Mouse (Mus musculus): ENCODE data around the gene Dbn1. TPM values are rescaled to one million over a fixed set of nuclear protein-coding genes. Genes with fewer than 3 reads are reported as not detected.
"Not testable (repeated sequence)": the region's sequence is repeated elsewhere in the genome, so short reads cannot be mapped to it uniquely, and the experiment has no call there.

Dbn1 gene
- total RNA-seq, 1 experiment from 2014 or later: 0.60 TPM

DNA sequence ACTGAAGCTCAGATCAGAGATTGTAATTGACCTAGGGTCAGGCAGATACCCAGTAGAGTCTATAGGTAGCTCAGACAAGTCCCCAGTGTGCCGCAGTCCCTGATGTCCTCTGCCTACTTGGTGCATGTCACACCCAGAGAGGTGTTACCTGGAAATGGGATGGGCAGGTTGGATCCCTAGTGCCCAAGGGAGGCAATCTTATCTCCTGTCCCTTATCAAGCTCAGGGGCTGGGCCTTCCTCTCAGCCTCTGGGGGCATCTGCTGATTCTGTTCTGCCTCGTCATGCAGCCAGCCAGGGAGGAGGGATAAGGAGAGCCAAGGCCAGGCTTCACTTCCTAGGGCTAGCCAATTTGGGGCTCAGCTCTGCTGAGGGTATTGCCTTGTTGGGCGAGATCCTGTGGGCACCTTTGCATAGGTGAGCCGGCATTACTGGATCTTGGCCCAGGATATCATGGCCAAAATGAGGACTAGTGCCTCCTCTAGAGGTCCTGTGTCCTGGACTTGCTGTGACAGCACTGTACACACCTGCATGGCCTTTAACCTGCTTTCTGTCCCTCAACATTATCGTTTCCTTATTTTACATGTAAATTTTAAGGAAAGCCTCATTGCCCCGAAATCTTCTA, 41.3 kb downstream of the Dbn1 start:
- ATAC-seq (replicated peaks in 1 of 2; ENCODE audit: insufficient read depth in 1 of 2, low FRiP score in 2 of 2, low TSS enrichment in 1 of 2, low read depth in 1 of 2, poor library complexity in 2 of 2, severe bottlenecking in 2 of 2): no peak

DNA sequence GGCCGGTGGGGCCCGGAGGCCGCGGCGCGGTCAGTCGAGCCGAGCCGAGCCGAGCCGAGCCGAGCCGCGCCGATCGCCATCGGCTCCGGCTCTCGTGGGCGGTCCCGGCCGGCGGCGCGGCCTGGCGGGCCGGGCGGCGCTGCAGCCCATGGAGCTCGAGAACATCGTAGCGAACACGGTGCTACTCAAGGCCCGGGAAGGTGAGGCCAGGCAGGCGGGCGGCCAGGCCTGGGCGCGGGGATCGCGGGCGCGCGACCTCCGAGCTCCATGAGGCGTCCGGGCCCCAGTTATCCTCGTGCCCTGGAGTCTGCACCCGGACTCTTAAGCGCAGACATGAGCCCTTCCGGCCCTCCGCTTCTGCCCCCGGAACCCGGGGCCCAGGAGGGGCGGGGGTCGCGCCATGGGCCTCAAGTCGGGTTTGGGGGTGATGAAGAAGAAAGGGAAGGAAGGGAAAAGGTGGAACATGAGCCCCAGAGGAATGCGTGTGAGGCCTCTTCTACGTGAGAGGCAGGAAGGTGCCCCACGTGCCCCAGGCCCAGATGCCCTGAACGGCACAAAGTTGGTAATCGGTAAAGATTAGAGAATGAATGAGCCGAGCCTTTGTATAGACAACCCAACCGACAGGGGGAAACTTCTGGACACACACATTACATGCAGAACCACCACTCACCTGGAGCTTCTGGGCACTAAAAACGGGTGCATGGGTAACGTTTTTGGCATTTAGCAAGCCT, 42.4 kb downstream of the Dbn1 start:
- ATAC-seq (replicated peaks in 1 of 2; ENCODE audit: insufficient read depth in 1 of 2, low FRiP score in 2 of 2, low TSS enrichment in 1 of 2, low read depth in 1 of 2, poor library complexity in 2 of 2, severe bottlenecking in 2 of 2): no peak

DNA sequence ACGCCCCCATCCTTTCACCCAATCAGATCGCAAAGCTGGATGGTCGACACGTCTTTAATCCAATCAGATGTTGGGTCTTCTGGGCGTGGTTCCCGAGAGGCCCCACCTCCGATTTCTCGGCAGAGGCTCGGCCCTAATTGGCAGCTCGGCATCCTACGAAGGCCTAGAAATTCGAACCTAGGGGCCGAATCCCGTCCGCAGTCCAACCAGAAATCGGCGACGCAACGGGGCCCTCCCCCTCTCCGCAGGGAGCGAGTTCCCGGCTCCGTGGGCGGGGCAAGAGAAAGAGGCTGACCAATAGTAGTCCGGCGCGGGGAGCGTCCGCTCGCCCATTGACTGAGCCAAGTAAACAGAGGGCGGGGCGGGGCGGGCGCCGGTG, 43.0 kb downstream of the Dbn1 start, which contains the start of gene Grk6:
Gene Grk6, plus strand, starts transcription at position 136 of the 379 bp plus-strand sequence.
- peak; percentile 85 for ATAC-seq (replicated peaks in 1 of 2; ENCODE audit: insufficient read depth in 1 of 2, low FRiP score in 2 of 2, low TSS enrichment in 1 of 2, low read depth in 1 of 2, poor library complexity in 2 of 2, severe bottlenecking in 2 of 2)

DNA sequence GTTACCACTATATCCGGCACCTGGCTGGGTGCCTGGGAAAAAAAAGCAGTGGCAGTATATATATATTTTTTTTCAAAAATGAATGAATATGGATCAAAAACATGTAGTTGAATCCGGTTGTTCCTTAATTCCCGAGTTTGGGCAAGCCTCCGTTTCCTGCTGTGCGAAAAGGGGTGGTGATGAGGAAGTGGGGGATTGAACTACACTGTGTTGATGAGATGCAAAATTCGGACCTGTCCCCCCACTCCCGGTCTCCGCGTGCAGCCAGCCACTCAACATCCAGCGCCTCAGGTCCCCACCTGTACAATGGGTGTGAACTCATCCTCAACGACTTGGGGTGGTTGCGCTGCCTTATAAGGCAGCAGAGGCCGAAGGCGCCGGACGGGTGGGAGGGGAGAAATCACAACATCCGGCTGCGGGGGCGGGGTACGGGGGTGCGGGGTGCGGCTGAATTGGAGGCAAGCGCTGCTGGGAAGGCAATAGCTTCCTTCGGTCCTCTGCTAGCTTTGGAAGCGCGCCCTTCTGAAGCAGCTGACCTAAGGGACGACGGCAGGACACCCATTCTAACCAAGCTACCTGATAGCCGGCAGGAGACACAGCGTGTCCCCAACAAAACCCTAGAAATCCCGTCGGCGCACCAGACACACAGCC, 43.5 kb downstream of the Dbn1 start:
- peak; percentile 14 to 34; a peak in 3 of 4 replicates for ATAC-seq (replicated peaks in 1 of 2; ENCODE audit: insufficient read depth in 1 of 2, low FRiP score in 2 of 2, low TSS enrichment in 1 of 2, low read depth in 1 of 2, poor library complexity in 2 of 2, severe bottlenecking in 2 of 2)

DNA sequence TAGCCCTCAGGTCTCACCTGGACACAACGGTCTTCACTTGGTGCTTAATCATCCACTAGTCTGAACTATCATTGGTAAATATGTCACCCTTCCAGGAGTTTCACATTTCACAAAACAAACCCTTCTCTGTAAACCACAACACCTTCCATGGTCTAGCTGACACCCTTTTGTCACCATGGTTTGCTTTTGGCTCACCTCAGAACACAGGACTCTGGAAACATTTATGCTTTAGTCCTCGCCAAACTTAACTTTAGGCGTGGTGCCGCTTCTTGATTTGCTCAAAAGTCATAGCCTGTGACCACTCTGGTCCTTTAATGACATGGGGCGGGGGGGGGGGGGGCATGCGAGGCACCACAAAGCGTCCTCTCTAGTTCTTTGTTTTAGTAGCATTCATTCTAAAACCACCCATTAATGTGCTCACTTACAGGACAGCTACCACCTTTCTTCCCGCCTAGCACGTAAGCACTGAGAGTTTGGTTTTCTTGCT, 44.1 kb downstream of the Dbn1 start:
- ATAC-seq (replicated peaks in 1 of 2; ENCODE audit: insufficient read depth in 1 of 2, low FRiP score in 2 of 2, low TSS enrichment in 1 of 2, low read depth in 1 of 2, poor library complexity in 2 of 2, severe bottlenecking in 2 of 2): no peak

DNA sequence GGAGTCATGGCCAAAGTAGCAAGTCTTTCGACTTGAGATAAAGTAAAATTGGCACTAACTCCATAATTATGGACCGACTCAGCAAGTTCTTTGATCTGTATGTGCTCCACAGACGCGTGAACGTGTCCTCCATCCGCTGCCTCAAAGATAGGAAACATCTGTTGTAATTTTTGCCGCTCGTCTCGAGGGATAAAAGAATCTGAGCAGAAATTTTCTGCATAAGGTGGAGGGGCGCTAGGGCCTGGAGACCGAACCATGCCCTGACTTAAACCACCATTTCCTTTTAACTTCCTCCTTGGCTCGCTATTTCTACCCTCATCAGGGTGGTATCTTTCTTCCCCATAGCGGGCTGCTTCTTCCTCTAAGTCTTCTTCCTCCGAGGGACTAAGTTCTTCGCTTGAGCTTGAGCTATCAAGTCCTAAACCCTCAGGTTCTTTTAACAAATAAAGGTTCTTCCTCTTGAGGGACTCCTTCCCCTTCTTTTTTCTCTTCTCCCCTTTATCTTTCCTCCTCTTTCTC, 50.7 kb downstream of the Dbn1 start:
- ATAC-seq (replicated peaks in 1 of 2; ENCODE audit: insufficient read depth in 1 of 2, low FRiP score in 2 of 2, low TSS enrichment in 1 of 2, low read depth in 1 of 2, poor library complexity in 2 of 2, severe bottlenecking in 2 of 2): not testable (repeated sequence)

DNA sequence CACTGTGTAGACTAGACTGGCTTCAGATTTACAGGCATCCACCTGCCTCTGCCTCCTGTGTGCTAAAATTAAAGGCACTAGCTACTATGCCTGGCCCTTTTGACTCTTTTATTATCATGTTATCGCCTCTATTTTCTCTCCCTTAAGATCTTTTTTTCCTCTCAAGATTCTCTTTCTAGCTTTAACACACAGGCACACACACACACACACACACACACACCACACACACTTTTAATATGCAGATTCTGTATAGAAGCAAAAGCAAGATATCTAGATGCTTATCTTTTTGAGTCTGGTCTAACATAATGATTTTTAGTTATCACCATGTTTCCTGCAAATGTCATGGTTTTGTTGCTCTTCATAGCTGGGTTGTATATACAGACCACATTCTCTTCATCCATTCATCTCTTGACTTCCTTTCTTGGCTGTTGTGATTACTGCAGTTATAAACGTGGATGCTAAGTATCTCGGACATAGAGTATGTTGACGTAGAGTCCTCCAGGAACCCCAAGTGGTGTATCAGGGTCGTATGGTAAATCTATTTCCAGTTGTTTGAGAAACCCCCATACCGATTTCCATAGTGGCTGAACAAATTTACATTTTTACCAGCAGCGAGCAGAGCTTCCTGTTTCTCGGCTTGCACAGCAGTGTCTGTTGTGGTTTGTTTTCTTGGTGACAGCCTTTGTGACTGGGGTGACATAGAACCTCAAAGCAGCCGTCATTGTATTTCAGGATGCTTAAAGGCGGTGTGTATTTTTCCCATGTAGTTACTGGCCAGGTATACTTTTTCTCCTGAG, 55.8 kb downstream of the Dbn1 start:
- ATAC-seq (replicated peaks in 1 of 2; ENCODE audit: insufficient read depth in 1 of 2, low FRiP score in 2 of 2, low TSS enrichment in 1 of 2, low read depth in 1 of 2, poor library complexity in 2 of 2, severe bottlenecking in 2 of 2): peak; percentile 76 to 84

DNA sequence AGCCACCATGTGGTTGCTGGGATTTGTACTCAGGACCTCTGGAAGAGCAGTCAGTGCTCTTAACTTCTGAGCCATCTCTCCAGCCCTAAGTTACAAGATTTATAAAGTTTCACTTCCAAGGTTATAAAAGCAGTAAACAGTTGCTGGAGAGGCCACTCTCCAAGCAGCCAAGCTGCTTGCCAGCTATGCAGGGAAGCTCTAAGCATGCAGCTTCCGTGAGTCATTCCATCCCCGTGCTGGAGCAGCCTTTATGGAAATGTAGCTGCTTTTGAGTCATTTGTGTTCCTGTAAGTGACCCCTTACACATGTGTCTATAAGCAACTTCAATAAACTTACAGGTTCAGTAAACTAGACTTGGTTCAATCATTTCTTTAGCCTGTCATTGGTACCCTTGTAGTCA, 57.3 kb downstream of the Dbn1 start:
- ATAC-seq (replicated peaks in 1 of 2; ENCODE audit: insufficient read depth in 1 of 2, low FRiP score in 2 of 2, low TSS enrichment in 1 of 2, low read depth in 1 of 2, poor library complexity in 2 of 2, severe bottlenecking in 2 of 2): no peak

DNA sequence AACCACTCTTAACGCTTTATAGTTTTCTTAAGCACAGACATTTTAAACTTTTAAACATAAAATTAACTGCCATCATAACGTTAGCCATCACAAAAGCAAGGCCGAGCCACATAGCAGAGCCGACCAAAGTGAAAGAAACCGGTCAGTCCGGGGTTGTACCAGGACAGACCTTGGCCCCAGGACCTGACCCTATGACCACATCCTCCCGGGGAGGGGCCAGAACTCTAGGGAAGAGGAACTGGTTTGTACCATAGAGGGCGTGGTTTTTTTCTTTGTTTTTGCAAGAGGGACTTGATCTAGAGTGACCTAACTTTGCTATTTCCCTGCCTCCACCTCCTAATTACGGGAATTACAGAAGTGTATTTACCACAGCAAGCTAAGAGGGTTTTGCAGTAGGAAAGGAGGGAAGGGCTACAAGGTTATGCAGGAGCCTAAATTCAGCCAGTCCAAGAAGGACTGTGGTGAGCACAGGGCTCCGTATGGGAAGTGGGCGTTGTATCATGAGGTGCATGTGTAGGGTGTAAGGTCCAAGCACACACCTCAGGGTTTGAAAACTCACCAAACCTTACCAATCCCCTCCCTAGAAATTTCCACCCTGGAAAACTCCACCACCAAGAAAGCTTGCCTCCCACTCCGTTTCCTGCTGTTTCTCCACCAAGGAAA, 58.6 kb downstream of the Dbn1 start:
- ATAC-seq (replicated peaks in 1 of 2; ENCODE audit: insufficient read depth in 1 of 2, low FRiP score in 2 of 2, low TSS enrichment in 1 of 2, low read depth in 1 of 2, poor library complexity in 2 of 2, severe bottlenecking in 2 of 2): peak; percentile 80 to 86

DNA sequence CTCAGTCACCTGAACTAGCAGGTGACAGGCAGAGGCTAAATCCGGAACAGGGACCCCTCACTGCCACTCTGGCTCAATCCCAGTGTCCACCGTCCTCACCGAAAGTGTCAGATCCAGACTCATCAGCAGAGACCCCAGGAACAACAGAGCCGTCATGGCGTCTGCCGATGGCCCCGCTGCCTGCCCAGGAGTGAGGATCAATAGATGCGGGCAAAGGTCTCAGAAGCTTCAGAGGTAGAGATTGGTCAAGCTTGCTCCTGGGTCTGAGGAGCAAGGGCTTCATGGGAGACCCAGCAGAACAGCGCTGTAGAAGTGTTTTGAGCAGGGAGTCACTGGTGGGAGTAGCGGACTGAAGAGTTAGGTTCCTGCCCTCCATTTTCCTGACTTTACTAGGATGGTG, 61.3 kb downstream of the Dbn1 start, which contains the start of gene F12:
Gene F12, minus strand, starts transcription at position 181 of the 400 bp plus-strand sequence.
- no peak for ATAC-seq (replicated peaks in 1 of 2; ENCODE audit: insufficient read depth in 1 of 2, low FRiP score in 2 of 2, low TSS enrichment in 1 of 2, low read depth in 1 of 2, poor library complexity in 2 of 2, severe bottlenecking in 2 of 2)

Other genes starting within 250 kb of the Dbn1 start
- 66.6 and 67.8 TPM in 2 replicates for gene Prelid1, start 167.6 kb downstream of the Dbn1 start, total RNA-seq (2017)
- 22.1 and 27.4 TPM in 2 replicates for gene Rab24, start 166.2 kb downstream of the Dbn1 start, total RNA-seq (2017)
- 5.2 and 8.9 TPM in 2 replicates for gene Mxd3, start 158.3 kb downstream of the Dbn1 start, total RNA-seq (2017)
- gene Lman2, start 125.3 kb downstream of the Dbn1 start, total RNA-seq (2017): 72.6 and 80.7 TPM in 2 replicates
- gene Rgs14, start 118.4 kb downstream of the Dbn1 start, total RNA-seq (2017): 10.7 and 13.7 TPM in 2 replicates
- not detected in 2 replicates for gene Slc34a1, start 89.9 kb downstream of the Dbn1 start, total RNA-seq (2017)
- gene Pfn3, start 72.9 kb downstream of the Dbn1 start, total RNA-seq (2017): not detected in 2 replicates
- gene F12, start 61.3 kb downstream of the Dbn1 start, total RNA-seq (2017): not detected in 2 replicates
- 77.8 and 80.9 TPM in 2 replicates for gene Grk6, start 43.0 kb downstream of the Dbn1 start, total RNA-seq (2017)
- gene Prr7, start 23.8 kb downstream of the Dbn1 start, total RNA-seq (2017): 0.25 TPM in 1 of 2 replicates, not detected in the other
- 8.1 and 10.0 TPM in 2 replicates for gene Pdlim7, start 25.6 kb upstream of the Dbn1 start, total RNA-seq (2017)
- gene Dok3, start 41.2 kb upstream of the Dbn1 start, total RNA-seq (2017): 4.1 and 15.5 TPM in 2 replicates
- gene Ddx41, start 48.5 kb upstream of the Dbn1 start, total RNA-seq (2017): 53.7 and 58.2 TPM in 2 replicates
- 25.6 and 35.0 TPM in 2 replicates for gene Fam193b, start 83.0 kb upstream of the Dbn1 start, total RNA-seq (2017)
- gene Tmed9, start 85.6 kb upstream of the Dbn1 start, total RNA-seq (2017): 100 and 114 TPM in 2 replicates
- gene B4galt7, start 111.8 kb upstream of the Dbn1 start, total RNA-seq (2017): 7.6 and 8.3 TPM in 2 replicates
- gene Caml, start 134.9 kb upstream of the Dbn1 start, total RNA-seq (2017): 56.5 and 58.0 TPM in 2 replicates
- gene Ddx46, start 146.9 kb upstream of the Dbn1 start, total RNA-seq (2017): 109 and 122 TPM in 2 replicates
- 42.1 and 47.4 TPM in 2 replicates for gene B230219D22Rik, start 205.0 kb upstream of the Dbn1 start, total RNA-seq (2017)
- 38.1 and 46.1 TPM in 2 replicates for gene Txndc15, start 226.5 kb upstream of the Dbn1 start, total RNA-seq (2017)
- gene Pcbd2, start 239.3 kb upstream of the Dbn1 start, total RNA-seq (2017): 4.5 and 26.2 TPM in 2 replicates

All from hematopoietic stem cell, adult 5-6 weeks (primary cell).